Mouse (Mus musculus): ENCODE data around the gene Olfr424.

Gene Olfr424

GRCm38 (mm10) chr1:174131217-174131616 is at the start of gene Olfr424:
Olfr424 (plus strand) TSS chr1:174131517.
- DNase-seq (ENCODE audit: low read depth, low spot score): no peak

GRCm38 (mm10) chr1:174084031-174084430 is 47.3 kb upstream of the Olfr424 start, which contains the start of gene Olfr429:
Olfr429 (plus strand) TSS chr1:174084331.
- DNase-seq (ENCODE audit: low read depth, low spot score): no peak

- DNase-seq (ENCODE audit: low read depth, low spot score): no peak
These were observed 34.7 kb upstream of the Olfr424 start, which contains the start of gene Olfr427 for GRCm38 (mm10) chr1:174096591-174096990. Olfr427 (plus strand) TSS chr1:174096891.

- DNase-seq (ENCODE audit: low read depth, low spot score): no peak
These were observed 27.6 kb upstream of the Olfr424 start for GRCm38 (mm10) chr1:174103735-174104134.

- no peak for DNase-seq (ENCODE audit: low read depth, low spot score)
These were observed 10.3 kb upstream of the Olfr424 start, which contains the start of gene Olfr231 for GRCm38 (mm10) chr1:174121062-174121461. Olfr231 (minus strand) TSS chr1:174121162.

GRCm38 (mm10) chr1:174131999-174132398 is 682 bp downstream of the Olfr424 start:
- DNase-seq (ENCODE audit: low read depth, low spot score): no peak

- peak; percentile 4 for DNase-seq (ENCODE audit: low read depth, low spot score)
These were observed 10.1 kb downstream of the Olfr424 start for GRCm38 (mm10) chr1:174141384-174141783.

GRCm38 (mm10) chr1:174146696-174147095 is 15.4 kb downstream of the Olfr424 start:
- no peak for DNase-seq (ENCODE audit: low read depth, low spot score)

- no peak for DNase-seq (ENCODE audit: low read depth, low spot score)
These were observed 18.0 kb downstream of the Olfr424 start for GRCm38 (mm10) chr1:174149289-174149688.

- DNase-seq (ENCODE audit: low read depth, low spot score): no peak
These were observed 24.0 kb downstream of the Olfr424 start, which contains the start of gene Olfr420 for GRCm38 (mm10) chr1:174155333-174155732. Olfr420 (plus strand) TSS chr1:174155633.

- DNase-seq (ENCODE audit: low read depth, low spot score): no peak
These were observed 26.3 kb downstream of the Olfr424 start for GRCm38 (mm10) chr1:174157622-174158021.

- no peak for DNase-seq (ENCODE audit: low read depth, low spot score)
These were observed 27.2 kb downstream of the Olfr424 start for GRCm38 (mm10) chr1:174158512-174158911.

- no peak for DNase-seq (ENCODE audit: low read depth, low spot score)
These were observed 27.8 kb downstream of the Olfr424 start for GRCm38 (mm10) chr1:174159095-174159494.

GRCm38 (mm10) chr1:174169024-174169423 is 37.7 kb downstream of the Olfr424 start:
- no peak for DNase-seq (ENCODE audit: low read depth, low spot score)

- DNase-seq (ENCODE audit: low read depth, low spot score): no peak
These were observed 39.6 kb downstream of the Olfr424 start for GRCm38 (mm10) chr1:174170706-174171501.

GRCm38 (mm10) chr1:174171537-174171936 is 40.2 kb downstream of the Olfr424 start:
- DNase-seq (ENCODE audit: low read depth, low spot score): no peak

GRCm38 (mm10) chr1:174172605-174173004 is 41.3 kb downstream of the Olfr424 start, which contains the start of gene Spta1:
Spta1 (plus strand) TSS chr1:174172776.
- no peak for DNase-seq (ENCODE audit: low read depth, low spot score)

Data from A20 (cell line).